Mouse (Mus musculus) limb, embryonic 15.5 days (tissue): ENCODE results near the gene Itgb6. TPM values are rescaled to one million over a fixed set of nuclear protein-coding genes. Genes with fewer than 3 reads are reported as not detected.

ENCODE experiments used
- polyA plus RNA-seq: library from polyadenylated mRNA; unstranded; fragments of >200 nt; fragmentation: Nextera tagmentation; extraction: Ambion mirVana; gene quantifications from 2 replicates; pipeline ENCODE4 v1.2.1, GENCODE M21; 2015

The Itgb6 gene
- polyA plus RNA-seq, 1 experiment from 2014 or later, result 3.7 TPM

Other genes with a start within 250 kb of the Itgb6 start
- 0.87 and 1.2 TPM in 2 replicates for gene Pla2r1, start 169.3 kb downstream of the Itgb6 start, polyA plus RNA-seq
- gene Rbms1, start 240.5 kb upstream of the Itgb6 start, polyA plus RNA-seq, result 138 and 143 TPM in 2 replicates